Mouse (Mus musculus) embryonic facial prominence, embryonic 10.5 days (tissue): ENCODE measurements at regions not wholly inside any gene's neighbourhood (a gene's known extent, or its start where the extent isn't known, plus 50 kb on each side); places are given as distances from the start of the nearest gene placed in this dataset.
A peak's percentile ranks its signal among the peaks of the same experiment; 100 is the strongest.
"Not testable (repeated sequence)": the region's sequence is repeated elsewhere in the genome, so short reads cannot be mapped to it uniquely, and the experiment has no call there.

Experiments
- DNase-seq: peaks from one replicate; pipeline ENCODE4 v3.0.0-alpha.2; 2017; ENCODE audit warnings: low spot score
- H3K27ac ChIP-seq: fragments of 300-500 bp; sonication (generic); replicated peaks from 2 replicates; pipeline ENCODE4 v1.5.1; 2016; ENCODE audit warnings: mild to moderate bottlenecking
- H3K27me3 ChIP-seq: fragments of 300-500 bp; sonication (generic); replicated peaks from 2 replicates; pipeline ENCODE4 v1.6.1; 2016; ENCODE audit warnings: low read depth, mild to moderate bottlenecking; ENCODE audit not compliant: poor library complexity, severe bottlenecking
- H3K36me3 ChIP-seq: fragments of 300-500 bp; sonication (generic); replicated peaks from 2 replicates; pipeline ENCODE4 v1.6.1; 2016; ENCODE audit warnings: mild to moderate bottlenecking, moderate library complexity
- H3K4me1 ChIP-seq: fragments of 300-500 bp; sonication (generic); 2 replicates; pipeline ENCODE4 v1.6.1; 2016
- H3K4me3 ChIP-seq: fragments of 300-500 bp; sonication (generic); 2 replicates; pipeline ENCODE4 v1.5.1; 2016; ENCODE audit warnings: mild to moderate bottlenecking, moderate library complexity
- H3K9me3 ChIP-seq: fragments of 300-500 bp; sonication (generic); 2 replicates; pipeline ENCODE4 v1.6.1; 2016; ENCODE audit warnings: mild to moderate bottlenecking
- WGBS: fragments of 180-500 bp; shearing (Covaris S2); methylation state at CpG from one replicate; pipeline ENCODE4 v1.1.7; 2016; 5-methylcytosine and 5-hydroxymethylcytosine counted together

DNA sequence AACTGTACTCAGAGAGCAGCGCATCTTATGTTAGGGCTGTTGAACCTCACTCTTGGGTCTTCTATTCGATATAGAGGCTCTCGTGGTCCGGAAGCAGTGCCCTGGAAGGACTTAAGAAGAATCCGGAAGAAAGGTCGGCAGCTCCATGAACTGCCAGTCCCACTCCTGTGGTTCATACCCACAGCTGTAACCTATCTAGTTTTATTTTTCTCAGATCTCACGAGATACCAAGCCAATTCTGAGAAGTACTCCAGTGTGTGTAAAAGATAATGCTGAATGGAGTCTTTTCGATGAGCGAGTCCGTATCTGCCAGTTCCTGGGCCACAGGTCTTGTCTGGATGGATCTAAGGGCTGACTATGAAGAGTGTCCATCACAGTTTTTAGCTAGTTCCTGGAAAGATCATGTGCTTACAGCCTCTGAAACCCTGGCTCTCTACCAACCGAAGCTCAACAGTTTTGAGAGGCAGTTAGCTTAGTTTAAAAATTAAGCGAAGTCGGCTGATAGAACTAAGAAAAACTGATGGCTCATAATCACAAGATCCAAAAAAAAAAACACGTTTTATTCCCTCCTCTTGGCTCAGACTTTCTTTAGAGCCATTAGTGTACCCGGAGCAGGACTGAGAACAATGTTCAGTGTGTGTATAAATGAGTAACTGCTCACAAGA lies 86.5 kb upstream of the Abca1 start:
- H3K4me3 ChIP-seq, result no peak overlapping the region
- no peaks in the 10 kb centered on the region for H3K9me3 ChIP-seq
- 0 out of 2 replicates have a peak, but pooled peaks cover 3% of the 10 kb centered on the region for H3K4me1 ChIP-seq
- no peak overlapping the region for H3K27ac ChIP-seq
- no peak for DNase-seq
- no peaks in the 10 kb centered on the region for H3K27me3 ChIP-seq
- 88% methylated on average over 15 of the region's 15 CpGs for WGBS
- H3K36me3 ChIP-seq, result no peaks in the 10 kb centered on the region

DNA sequence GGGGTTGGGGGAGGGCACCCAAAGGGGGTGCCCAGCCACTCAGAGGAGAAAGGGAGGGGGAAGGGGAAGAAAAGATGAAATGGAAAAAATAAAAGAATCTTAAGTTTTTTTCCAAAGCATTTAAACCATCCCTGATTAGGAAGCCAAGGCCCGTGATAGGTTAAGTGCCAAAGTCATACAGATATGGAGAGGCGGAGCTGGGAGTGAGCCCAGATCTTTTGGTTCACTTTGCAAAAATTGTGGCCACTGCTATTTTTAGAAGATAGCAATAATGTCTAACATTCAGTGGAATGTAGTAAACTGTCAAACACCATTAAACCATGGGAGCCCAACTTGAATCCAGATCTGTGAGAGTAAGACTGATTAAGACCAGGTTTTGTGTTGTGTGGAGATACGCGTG lies 85.9 kb upstream of the Abca1 start:
- 90% methylated on average over 4 of the region's 4 CpGs for WGBS
- Histone ChIP-seq H3K4me3 (no peak overlapping the region), H3K4me1 (0 out of 2 replicates have a peak, but pooled peaks cover 3% of the 10 kb centered on the region), H3K9me3 (no peaks in the 10 kb centered on the region), H3K36me3 (no peaks in the 10 kb centered on the region), H3K27ac (no peak overlapping the region), H3K27me3 (no peaks in the 10 kb centered on the region)
- DNase-seq, result no peak

DNA sequence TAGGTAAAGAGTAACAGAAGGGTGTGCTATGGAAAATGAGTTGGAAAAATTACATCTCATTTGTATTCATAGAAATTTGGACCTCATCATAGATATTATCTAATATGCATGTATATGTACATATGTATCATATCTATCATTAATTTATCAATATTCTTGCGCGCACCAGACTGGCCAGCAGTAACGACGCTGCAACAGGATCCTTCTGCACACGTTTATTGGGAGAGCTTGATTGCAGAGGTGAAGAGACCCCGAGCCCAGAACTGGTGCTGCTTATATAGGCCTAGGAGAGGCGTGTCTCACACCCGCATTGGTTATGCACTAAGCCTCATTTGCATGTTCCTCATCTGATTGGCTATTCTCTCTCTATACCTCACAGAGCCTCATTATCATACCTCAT lies 83.8 kb upstream of the Abca1 start:
- not testable (repeated sequence) for H3K4me3 ChIP-seq, H3K4me1 ChIP-seq, H3K9me3 ChIP-seq, H3K27ac ChIP-seq, H3K36me3 ChIP-seq, H3K27me3 ChIP-seq, DNase-seq
- WGBS, result 95% methylated on average over 8 of the region's 8 CpGs

DNA sequence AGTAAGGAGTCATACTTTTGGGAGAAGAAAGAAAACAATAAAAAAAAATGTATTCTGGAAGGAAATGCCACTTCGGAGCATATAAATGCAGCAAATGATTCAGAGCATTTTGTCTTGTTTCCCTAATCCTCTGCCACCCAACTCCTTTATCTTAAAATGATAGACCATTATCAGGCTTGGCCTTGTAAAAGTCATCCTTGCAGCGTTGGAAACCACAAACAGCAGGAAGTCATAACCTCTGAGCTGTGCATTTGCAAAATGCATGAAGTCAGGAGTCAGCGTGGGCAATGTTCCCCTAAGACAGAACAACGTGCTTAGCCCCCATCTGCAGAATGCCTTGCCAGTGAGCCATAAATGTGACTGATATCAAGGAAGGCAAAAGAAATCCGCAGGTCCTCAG lies 80.2 kb upstream of the Abca1 start:
- no peak for DNase-seq

DNA sequence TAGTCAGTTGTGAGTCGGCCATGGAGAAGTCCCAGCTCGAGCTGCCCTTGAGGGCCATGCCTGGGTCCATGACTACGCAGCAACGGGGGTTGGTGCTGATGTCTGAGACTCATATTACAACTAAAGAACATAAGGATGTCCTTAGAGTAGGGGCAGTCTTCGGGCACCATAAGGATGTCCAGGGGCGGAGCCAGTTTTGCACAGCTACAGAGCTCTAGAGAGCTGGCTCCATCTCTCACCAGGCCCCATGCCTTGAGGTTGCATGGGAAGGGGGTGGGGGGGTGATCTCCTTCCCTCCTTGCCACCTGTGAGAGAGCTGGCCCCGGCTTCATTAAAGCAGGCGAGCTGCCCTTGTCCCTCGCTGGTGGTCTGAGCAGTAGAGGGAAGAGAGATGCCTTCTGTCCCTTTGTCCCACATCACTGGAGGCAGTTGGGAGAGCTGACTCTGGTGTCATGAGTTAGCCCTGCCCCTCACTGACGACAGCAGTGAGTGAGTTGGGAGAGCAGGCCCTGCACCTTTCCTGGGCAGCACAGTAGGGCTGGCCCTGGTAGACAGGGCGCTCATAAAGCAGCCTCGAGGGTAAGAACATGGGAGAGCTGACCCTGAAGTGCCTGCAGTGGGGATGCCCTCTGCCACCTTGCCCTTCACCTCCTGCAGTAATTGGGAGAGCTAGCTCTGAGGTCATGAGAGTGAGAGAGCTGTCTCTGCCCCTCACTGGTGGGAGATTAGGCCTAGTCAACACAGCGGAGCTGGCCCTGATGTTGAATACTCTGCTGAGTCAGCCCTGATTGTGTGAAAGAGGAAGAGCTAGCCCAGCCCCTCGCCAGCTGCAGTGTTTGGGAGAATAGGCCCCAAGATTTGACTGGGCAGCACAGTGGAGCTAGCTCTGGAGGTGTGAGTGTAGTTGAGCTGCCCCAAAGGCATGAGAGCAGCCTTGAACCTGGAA lies 78.9 kb upstream of the Abca1 start:
- H3K27me3 ChIP-seq, result no peaks in the 10 kb centered on the region

More for the DNA sequence above, 80.2 kb upstream of the Abca1 start:
- no peaks in the 10 kb centered on the region for H3K9me3 ChIP-seq
- H3K27ac ChIP-seq, result no peak overlapping the region
- H3K27me3 ChIP-seq, result no peaks in the 10 kb centered on the region
- H3K4me3 ChIP-seq, result no peak overlapping the region
- peaks cover 12% of the 10 kb centered on the region; the same call in 1 of the 2 replicates for H3K4me1 ChIP-seq
- 84% methylated on average over 5 of the region's 5 CpGs for WGBS
- H3K36me3 ChIP-seq, result no peaks in the 10 kb centered on the region

DNA sequence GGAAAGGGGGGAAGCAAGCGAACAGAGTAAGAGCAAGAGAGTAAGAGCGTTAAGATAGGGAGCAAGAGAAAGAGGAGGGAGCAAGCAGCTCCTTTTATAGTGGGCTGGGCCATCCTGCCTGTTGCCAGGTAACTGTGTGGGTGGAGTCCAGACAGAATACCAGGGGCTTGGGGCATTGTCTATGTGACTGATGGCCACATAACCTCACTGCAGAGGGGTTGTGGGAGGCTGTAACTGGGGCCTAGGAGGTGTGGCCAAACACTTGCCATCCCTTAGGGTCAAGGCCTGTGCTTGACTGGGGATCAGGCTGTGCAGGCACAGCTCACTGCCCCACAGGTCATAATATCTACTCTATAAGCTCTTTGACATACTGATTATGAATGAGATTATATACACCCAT lies 76.2 kb upstream of the Abca1 start:
- Histone ChIP-seq H3K4me1 (peaks cover 16% of the 10 kb centered on the region; the same call in 1 of the 2 replicates), H3K36me3 (no peaks in the 10 kb centered on the region), H3K4me3 (no peak overlapping the region), H3K27ac (0 out of 2 replicates have a peak overlapping the region, but pooled peaks have one; percentile 10), H3K9me3 (no peaks in the 10 kb centered on the region), H3K27me3 (no peaks in the 10 kb centered on the region)
- DNase-seq, result no peak
- 66% methylated on average over 2 of the region's 2 CpGs for WGBS

More for the DNA sequence above, 78.9 kb upstream of the Abca1 start:
- Histone ChIP-seq H3K4me3 (no peak overlapping the region), H3K9me3 (no peaks in the 10 kb centered on the region), H3K27ac (peak overlapping the region; percentile 32), H3K4me1 (peaks cover 12% of the 10 kb centered on the region; the same call in 1 of the 2 replicates), H3K36me3 (no peaks in the 10 kb centered on the region)
- DNase-seq, result no peak
- 74% methylated on average over 14 of the region's 14 CpGs for WGBS

DNA sequence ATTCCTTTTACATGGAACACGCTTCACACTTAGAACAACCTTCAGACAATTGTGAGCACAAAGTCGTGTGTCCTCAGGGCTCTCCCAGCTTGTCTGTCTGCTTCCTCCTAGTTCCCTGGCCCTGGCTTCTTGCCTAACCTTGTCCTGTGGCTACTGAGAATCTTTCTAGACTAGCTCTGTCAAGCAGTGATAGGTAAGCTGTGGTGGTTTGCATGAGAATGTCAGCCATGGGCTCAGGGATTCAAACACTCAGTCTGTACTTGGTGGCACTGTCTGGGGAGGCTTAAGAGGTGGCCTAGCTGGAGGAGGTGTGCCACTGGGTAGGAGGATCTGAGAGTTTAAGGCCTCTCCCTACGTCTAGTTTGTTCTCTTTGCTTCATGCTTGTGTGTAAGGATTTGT lies 72.7 kb upstream of the Abca1 start:
- 60% methylated on average over 3 of the region's 3 CpGs for WGBS
- peaks cover 19% of the 10 kb centered on the region; the same call in 1 of the 2 replicates for H3K4me1 ChIP-seq
- no peak overlapping the region for H3K27ac ChIP-seq
- no peak overlapping the region for H3K4me3 ChIP-seq
- H3K9me3 ChIP-seq, result no peaks in the 10 kb centered on the region
- H3K27me3 ChIP-seq, result no peaks in the 10 kb centered on the region
- no peaks in the 10 kb centered on the region for H3K36me3 ChIP-seq
- DNase-seq, result no peak

DNA sequence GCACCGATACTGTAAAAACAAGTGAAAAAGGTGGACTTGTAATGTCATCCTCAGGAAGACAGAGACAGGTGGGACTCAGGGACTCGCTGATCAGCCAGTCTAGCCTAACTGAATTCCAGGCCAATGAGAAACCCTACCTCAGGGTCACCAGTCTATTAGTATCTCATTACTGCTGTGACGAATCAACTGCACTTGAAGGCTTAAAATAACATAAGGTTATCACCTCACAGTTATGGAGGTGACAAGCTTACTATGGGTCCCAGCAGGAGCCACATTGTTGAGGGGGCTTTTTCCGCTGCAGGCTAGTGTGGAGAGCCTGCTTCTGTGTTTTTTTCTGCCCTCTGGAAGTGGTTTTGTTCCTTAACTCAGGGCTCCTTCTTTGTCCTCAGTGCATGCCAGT lies 72.2 kb upstream of the Abca1 start:
- Histone ChIP-seq H3K9me3 (no peaks in the 10 kb centered on the region), H3K36me3 (no peaks in the 10 kb centered on the region), H3K4me3 (no peak overlapping the region), H3K27me3 (no peaks in the 10 kb centered on the region), H3K4me1 (peaks cover 19% of the 10 kb centered on the region; the same call in 1 of the 2 replicates), H3K27ac (no peak overlapping the region)
- WGBS, result 56% methylated on average over 4 of the region's 4 CpGs
- DNase-seq, result no peak

DNA sequence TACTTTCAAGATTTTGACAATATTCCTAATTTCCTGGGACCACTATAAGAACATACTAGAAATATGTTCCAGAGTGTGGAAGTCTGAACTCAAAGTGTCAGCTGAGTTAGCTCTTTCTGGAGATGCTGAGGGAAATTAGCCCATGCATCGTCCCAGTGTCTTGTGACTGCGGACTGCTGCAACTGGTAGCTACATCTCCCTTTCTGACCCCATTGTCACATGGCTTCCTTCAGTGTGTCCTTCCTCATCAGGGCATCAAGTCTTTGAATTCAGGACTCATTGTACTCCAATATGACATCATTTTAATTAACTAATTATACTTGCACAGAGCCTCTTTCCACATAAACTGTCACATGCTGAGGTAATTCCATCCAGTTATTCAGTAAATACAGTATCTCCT lies 71.4 kb upstream of the Abca1 start:
- Histone ChIP-seq H3K27me3 (no peaks in the 10 kb centered on the region), H3K27ac (no peak overlapping the region), H3K9me3 (no peaks in the 10 kb centered on the region), H3K36me3 (no peaks in the 10 kb centered on the region), H3K4me3 (no peak overlapping the region), H3K4me1 (peaks cover 19% of the 10 kb centered on the region; the same call in 1 of the 2 replicates)
- 86% methylated on average over 2 of the region's 2 CpGs for WGBS
- no peak for DNase-seq

DNA sequence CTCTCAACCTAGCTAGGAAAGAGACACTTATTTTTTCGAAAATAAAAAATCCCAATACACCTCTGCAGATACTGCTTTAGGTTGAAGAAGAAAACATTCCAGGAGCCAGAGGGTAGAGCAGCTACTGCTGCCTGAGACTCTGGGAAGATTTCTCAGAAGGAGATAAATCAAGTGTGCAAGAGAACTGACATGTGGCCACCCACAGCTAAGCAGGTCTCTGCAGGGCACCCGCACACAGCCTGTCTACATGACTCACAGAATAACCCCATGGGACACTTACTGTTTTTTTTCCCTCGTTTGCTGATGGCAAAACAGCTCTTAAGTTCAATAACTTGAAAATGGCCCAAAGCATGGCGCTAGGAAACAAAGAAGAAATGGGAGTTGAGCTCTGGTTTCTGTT lies 68.7 kb upstream of the Abca1 start:
- Histone ChIP-seq H3K4me3 (no peak overlapping the region), H3K4me1 (peaks cover 11% of the 10 kb centered on the region; the same call in 1 of the 2 replicates), H3K27me3 (no peaks in the 10 kb centered on the region), H3K27ac (no peak overlapping the region), H3K36me3 (no peaks in the 10 kb centered on the region), H3K9me3 (no peaks in the 10 kb centered on the region)
- no peak for DNase-seq
- 63% methylated on average over 4 of the region's 4 CpGs for WGBS

DNA sequence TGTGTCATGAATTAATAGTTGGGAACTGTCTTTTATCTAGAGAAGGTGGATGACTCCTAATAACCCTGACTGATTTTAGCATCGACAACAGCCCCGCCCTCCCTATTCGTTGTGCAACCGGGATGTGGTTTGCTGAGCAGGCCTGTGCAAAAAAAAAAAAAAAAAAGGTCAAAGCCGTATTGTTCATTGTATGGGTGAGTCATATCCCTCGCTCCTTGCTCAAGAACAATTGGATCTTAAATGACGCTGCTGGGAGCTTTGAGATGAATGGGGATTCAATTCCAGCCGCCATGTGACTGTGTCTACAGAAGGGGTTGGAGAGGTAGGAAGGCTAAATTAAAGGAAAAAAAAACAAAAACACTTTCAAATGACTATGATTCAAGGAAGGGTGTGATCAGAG lies 68.1 kb upstream of the Abca1 start:
- no peaks in the 10 kb centered on the region for H3K9me3 ChIP-seq
- H3K4me1 ChIP-seq, result peaks cover 11% of the 10 kb centered on the region; the same call in 1 of the 2 replicates
- H3K27me3 ChIP-seq, result no peaks in the 10 kb centered on the region
- H3K36me3 ChIP-seq, result no peaks in the 10 kb centered on the region
- WGBS, result 50% methylated on average over 8 of the region's 8 CpGs
- no peak for DNase-seq
- H3K4me3 ChIP-seq, result no peak overlapping the region
- no peak overlapping the region for H3K27ac ChIP-seq

DNA sequence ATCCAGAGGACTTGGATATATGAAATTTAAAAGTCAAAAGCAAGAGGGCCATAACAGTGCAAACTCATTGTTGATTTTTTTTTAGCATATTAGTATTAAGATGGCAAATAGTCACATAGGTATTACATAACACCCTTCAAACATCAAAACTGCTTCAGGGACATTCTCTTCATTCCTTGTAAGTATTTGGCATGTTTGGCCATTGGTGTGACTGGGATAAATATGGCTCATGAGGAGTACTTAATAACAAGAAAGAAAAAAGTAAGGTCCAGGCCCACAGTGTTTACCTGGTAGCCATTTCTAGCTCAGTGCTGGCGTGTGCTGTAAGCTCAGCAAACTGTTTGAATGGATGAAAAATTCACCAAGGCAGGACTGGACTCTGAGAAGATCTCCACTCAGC lies 67.4 kb upstream of the Abca1 start:
- DNase-seq, result no peak
- H3K27ac ChIP-seq, result no peak overlapping the region
- H3K36me3 ChIP-seq, result no peaks in the 10 kb centered on the region
- H3K4me3 ChIP-seq, result no peak overlapping the region
- 83% methylated on average over 1 of the region's 1 CpGs for WGBS
- H3K27me3 ChIP-seq, result no peaks in the 10 kb centered on the region
- H3K4me1 ChIP-seq, result peaks cover 11% of the 10 kb centered on the region; the same call in 1 of the 2 replicates
- H3K9me3 ChIP-seq, result no peaks in the 10 kb centered on the region
